Mouse (Mus musculus) CH12.LX (cell line): ENCODE results near the gene Ndufb8. TPM values are rescaled to one million over a fixed set of nuclear protein-coding genes. Genes with fewer than 3 reads are reported as not detected.

ENCODE experiments used
- DNase-seq: peaks from one replicate; pipeline ENCODE4 v3.0.0-alpha.2; 2013; ENCODE audit errors: extremely low read depth
- H3K27ac ChIP-seq: 2 replicates; pipeline ENCODE4 v1.5.1; 2012; ENCODE audit warnings: low read depth, mild to moderate bottlenecking, control low read depth, moderate library complexity; ENCODE audit not compliant: insufficient read depth
- H3K27me3 ChIP-seq: replicated peaks from 2 replicates; pipeline ENCODE3; 2012; ENCODE audit warnings: inconsistent platforms
- H3K36me3 ChIP-seq, 2 experiments: replicated peaks in 1 of 2; 2 replicates each; pipeline versions ENCODE3 to v1.6.1; 2012; ENCODE audit warnings: inconsistent platforms in 1 of 2, low read length in 1 of 2, mild to moderate bottlenecking in 1 of 2, mixed read lengths in 1 of 2, moderate library complexity in 1 of 2; ENCODE audit not compliant: control insufficient read depth in 1 of 2, insufficient read depth in 1 of 2
- H3K4me1 ChIP-seq, 2 experiments: 2 replicates each; pipeline ENCODE4 v1.6.1; 2012; ENCODE audit warnings: inconsistent platforms in 1 of 2, moderate library complexity in 1 of 2; ENCODE audit not compliant: insufficient read depth in 2 of 2, control insufficient read depth in 1 of 2
- H3K4me2 ChIP-seq: 2 replicates; pipeline ENCODE4 v1.6.1; 2012; ENCODE audit warnings: low read depth, mild to moderate bottlenecking, control low read depth; ENCODE audit not compliant: poor library complexity, insufficient read depth, severe bottlenecking
- H3K4me3 ChIP-seq, 3 experiments: fragments of 150-350 bp in 1 of 3; sonication (generic) in 1 of 3; replicated peaks in 1 of 3; 2 replicates each; pipeline versions ENCODE3 to v1.5.1; 2011 to 2012; ENCODE audit warnings: low read depth in 2 of 3, low read length in 2 of 3, mild to moderate bottlenecking in 2 of 3, moderate library complexity in 2 of 3, control low read depth in 1 of 3, improper control_type of control experiment in 1 of 3, inconsistent platforms in 1 of 3, mixed read lengths in 1 of 3; ENCODE audit not compliant: poor library complexity in 1 of 3
- H3K79me2 ChIP-seq: replicated peaks from 2 replicates; pipeline ENCODE4 v1.6.1; 2012; ENCODE audit warnings: mild to moderate bottlenecking, moderate library complexity; ENCODE audit not compliant: control insufficient read depth, poor library complexity, insufficient read depth, severe bottlenecking; ENCODE audit errors: extremely low read depth
- H3K9ac ChIP-seq: 2 replicates; pipeline ENCODE4 v1.6.1; 2012; ENCODE audit warnings: low read depth, mild to moderate bottlenecking, control low read depth, moderate library complexity; ENCODE audit not compliant: insufficient read depth
- H3K9me3 ChIP-seq: replicated peaks from 2 replicates; pipeline ENCODE3; 2012; ENCODE audit warnings: low read length, inconsistent platforms, mixed read lengths
- BHLHE40 ChIP-seq: IDR thresholded peaks from 2 replicates; pipeline ENCODE4 v1.6.1; 2011; ENCODE audit warnings: mild to moderate bottlenecking, low read depth, low read length, improper control_type of control experiment
- CHD1 ChIP-seq: IDR thresholded peaks from 2 replicates; pipeline ENCODE4 v1.6.1; 2012; ENCODE audit warnings: low read depth, low read length, improper control_type of control experiment, inconsistent platforms
- ELF1 ChIP-seq: IDR thresholded peaks from 2 replicates; pipeline ENCODE4 v1.6.1; 2014; ENCODE audit warnings: low read depth, mild to moderate bottlenecking, inconsistent platforms, low read length, improper control_type of control experiment
- EP300 ChIP-seq: IDR thresholded peaks from 2 replicates; pipeline ENCODE4 v1.6.1; 2011; ENCODE audit warnings: low read length, improper control_type of control experiment
- ETS1 ChIP-seq: conservative IDR thresholded peaks from 2 replicates; pipeline ENCODE4 v1.6.1; 2012; ENCODE audit warnings: low read depth, mild to moderate bottlenecking, inconsistent platforms, low read length, improper control_type of control experiment, moderate library complexity
- HCFC1 ChIP-seq: IDR thresholded peaks from 2 replicates; pipeline ENCODE4 v1.6.1; 2012; ENCODE audit warnings: low read depth, mild to moderate bottlenecking, inconsistent platforms, low read length, improper control_type of control experiment
- IRF4 ChIP-seq: IDR thresholded peaks from 2 replicates; pipeline ENCODE4 v1.6.1; 2014; ENCODE audit warnings: low read depth, mild to moderate bottlenecking, inconsistent platforms, low read length, improper control_type of control experiment
- MAFK ChIP-seq: IDR thresholded peaks from 2 replicates; pipeline ENCODE4 v1.6.1; 2011; ENCODE audit warnings: low read length, improper control_type of control experiment; ENCODE audit not compliant: insufficient replicate concordance
- MAX ChIP-seq: IDR thresholded peaks from 2 replicates; pipeline ENCODE4 v1.6.1; 2011; ENCODE audit warnings: low read length, improper control_type of control experiment
- MAZ ChIP-seq: IDR thresholded peaks from 2 replicates; pipeline ENCODE4 v1.6.1; 2012; ENCODE audit warnings: low read depth, mild to moderate bottlenecking, inconsistent platforms, low read length, improper control_type of control experiment, moderate library complexity
- MEF2A ChIP-seq: IDR thresholded peaks from 2 replicates; pipeline ENCODE4 v1.6.1; 2014; ENCODE audit warnings: low read depth, mild to moderate bottlenecking, inconsistent platforms, low read length, improper control_type of control experiment, borderline replicate concordance
- MXI1 ChIP-seq: IDR thresholded peaks from 2 replicates; pipeline ENCODE4 v1.6.1; 2011; ENCODE audit warnings: mild to moderate bottlenecking, low read depth, low read length, improper control_type of control experiment
- NELFE ChIP-seq: IDR thresholded peaks from 2 replicates; pipeline ENCODE4 v1.6.1; 2011; ENCODE audit warnings: low read depth, low read length, improper control_type of control experiment
- NRF1 ChIP-seq: IDR thresholded peaks from 2 replicates; pipeline ENCODE4 v1.6.1; 2014; ENCODE audit warnings: low read depth, mild to moderate bottlenecking, inconsistent platforms, low read length, improper control_type of control experiment, moderate library complexity
- POLR2A ChIP-seq: IDR thresholded peaks from 2 replicates; pipeline ENCODE4 v1.6.1; 2011; ENCODE audit warnings: low read depth, mild to moderate bottlenecking, improper control_type of control experiment, low read length
- POLR2AphosphoS2 ChIP-seq: IDR thresholded peaks from 2 replicates; pipeline ENCODE4 v1.6.1; 2011; ENCODE audit warnings: low read depth, low read length, improper control_type of control experiment
- RAD21 ChIP-seq: IDR thresholded peaks from 2 replicates; pipeline ENCODE4 v1.6.1; 2011; ENCODE audit warnings: low read depth, mild to moderate bottlenecking, low read length, improper control_type of control experiment, moderate library complexity
- RCOR1 ChIP-seq: conservative IDR thresholded peaks from 2 replicates; pipeline ENCODE4 v1.6.1; 2012; ENCODE audit warnings: low read depth, mild to moderate bottlenecking, inconsistent platforms, low read length, improper control_type of control experiment
- UBTF ChIP-seq: IDR thresholded peaks from 2 replicates; pipeline ENCODE4 v1.6.1; 2012; ENCODE audit warnings: low read depth, mild to moderate bottlenecking, inconsistent platforms, low read length, improper control_type of control experiment, moderate library complexity
- USF1 ChIP-seq: IDR thresholded peaks from 2 replicates; pipeline ENCODE4 v1.6.1; 2014; ENCODE audit warnings: low read depth, mild to moderate bottlenecking, inconsistent platforms, low read length, improper control_type of control experiment
- USF2 ChIP-seq: conservative IDR thresholded peaks from 2 replicates; pipeline ENCODE4 v1.6.1; 2011; ENCODE audit warnings: low read depth, low read length, improper control_type of control experiment
- ZKSCAN1 ChIP-seq: IDR thresholded peaks from 2 replicates; pipeline ENCODE4 v1.6.1; 2012; ENCODE audit warnings: low read depth, inconsistent platforms, low read length, improper control_type of control experiment, borderline replicate concordance
- ZNF384 ChIP-seq: IDR thresholded peaks from 2 replicates; pipeline ENCODE4 v1.6.1; 2012; ENCODE audit warnings: low read depth, low read length, improper control_type of control experiment, inconsistent platforms
- dilution Hi-C: fragments of 300-500 bp; cut with MboI; formaldehyde crosslinking; loops from 2 replicates; pipeline ENCODE4 v1.14.3; 2020; ENCODE audit warnings: low sequenced_read_pairs; ENCODE audit not compliant: extremely low pct_unique_long_range_greater_than_20kb, extremely low pct_ligation_motif_present
- in situ Hi-C: fragments of 300-500 bp; cut with MboI; formaldehyde crosslinking; loops from 3 replicates; pipeline ENCODE4 v1.14.3; 2019; ENCODE audit warnings: low sequenced_read_pairs, low pct_ligation_motif_present, low pct_unique_long_range_greater_than_20kb, mixed read lengths
- polyA plus RNA-seq: library from polyadenylated mRNA; unstranded; fragments of >175 nt; gene quantifications from 2 replicates; pipeline ENCODE4 v1.2.1, GENCODE M21; 2012; ENCODE audit warnings: low read depth; ENCODE audit not compliant: insufficient read length
- total RNA-seq, 2 experiments: library from RNA; depleted of rRNA; stranded (reverse); fragments of 300-350 nt in 1 of 2; fragments of >200 nt in 1 of 2; gene quantifications; 2 replicates each; pipeline ENCODE4 v1.2.3; 2012 to 2014

The Ndufb8 gene
- total and polyA plus RNA-seq, 3 experiments: 321 to 383 (median 354) TPM

- Histone ChIP-seq H3K4me2 (no peak overlapping the region), H3K36me3 (peaks cover 26 to 65% of the 10 kb centered on the region in 2 experiments), H3K9me3 (no peaks in the 10 kb centered on the region), H3K4me1 (peaks cover 5 to 26% of the 10 kb centered on the region in 2 experiments), H3K79me2 (no peaks in the 10 kb centered on the region), H3K4me3 (no peak overlapping the region), H3K9ac (no peak overlapping the region), H3K27me3 (no peaks in the 10 kb centered on the region), H3K27ac (no peak overlapping the region)
- TF ChIP-seq MAZ (no peak), ELF1 (no peak), RAD21 (no peak), POLR2A (no peak), USF2 (no peak), IRF4 (no peak), CHD1 (no peak), ZKSCAN1 (no peak), NRF1 (no peak)
- in situ Hi-C loops: loop anchor here (25.0 kb wide), 1 partner anchor 459 kb away; the partner anchor contains the start of genes Pdzd7 and Sfxn3
- DNase-seq: no peak
- dilution Hi-C loops: no loop called here
Measured at GRCm38 (mm10) chr19:44578038-44578437, 22.8 kb upstream of the Ndufb8 start.

GRCm38 (mm10) chr19:44576275-44576674, 21.0 kb upstream of the Ndufb8 start:
- H3K9me3 ChIP-seq: no peaks in the 10 kb centered on the region

GRCm38 (mm10) chr19:44567763-44568162, 12.5 kb upstream of the Ndufb8 start:
- DNase-seq: no peak
- Histone ChIP-seq H3K4me1 (peaks cover 4 to 19% of the 10 kb centered on the region in 2 experiments; a peak in 3 of 4 replicates), H3K36me3 (peaks cover 80 to 88% of the 10 kb centered on the region in 2 experiments), H3K27ac (no peak overlapping the region), H3K27me3 (no peaks in the 10 kb centered on the region), H3K4me3 (no peak overlapping the region), H3K4me2 (no peak overlapping the region), H3K79me2 (peaks cover 30% of the 10 kb centered on the region), H3K9ac (no peak overlapping the region), H3K9me3 (no peaks in the 10 kb centered on the region)
- TF ChIP-seq UBTF: no peak
- no peak for TF ChIP-seq MEF2A
- TF ChIP-seq NELFE: no peak
- no peak for TF ChIP-seq NRF1
- no peak for TF ChIP-seq MAZ
- no peak for TF ChIP-seq HCFC1
- TF ChIP-seq POLR2A: no peak
- TF ChIP-seq MAFK: no peak
- TF ChIP-seq CHD1: no peak
- no peak for TF ChIP-seq RCOR1
- TF ChIP-seq POLR2AphosphoS2: no peak
- no peak for TF ChIP-seq ETS1
- no peak for TF ChIP-seq MAX
- no peak for TF ChIP-seq BHLHE40
- no peak for TF ChIP-seq RAD21
- no peak for TF ChIP-seq USF1
- TF ChIP-seq USF2: no peak
- TF ChIP-seq EP300: no peak
- TF ChIP-seq ZNF384: no peak
- no peak for TF ChIP-seq ELF1
- in situ Hi-C loops (no loop called here), dilution Hi-C loops (no loop called here)

More at GRCm38 (mm10) chr19:44576275-44576674, 21.0 kb upstream of the Ndufb8 start:
- no peak overlapping the region for H3K27ac ChIP-seq
- DNase-seq: no peak
- no peaks in the 10 kb centered on the region for H3K27me3 ChIP-seq
- H3K9ac ChIP-seq: no peak overlapping the region
- peaks cover 0 to 11% of the 10 kb centered on the region in 2 experiments; a peak in 2 of 4 replicates for H3K4me1 ChIP-seq
- no peak overlapping the region for H3K4me2 ChIP-seq
- no peak for TF ChIP-seq ZNF384
- TF ChIP-seq MXI1: no peak
- no peak for TF ChIP-seq POLR2AphosphoS2
- no peak for TF ChIP-seq MAX
- no peak for TF ChIP-seq ZKSCAN1
- no peak for TF ChIP-seq RCOR1
- TF ChIP-seq POLR2A: no peak
- no peak for TF ChIP-seq UBTF
- H3K4me3 ChIP-seq: no peak overlapping the region
- H3K36me3 ChIP-seq: peaks cover 44 to 82% of the 10 kb centered on the region in 2 experiments
- in situ Hi-C loops (loop anchor here (25.0 kb wide), 1 partner anchor 461 kb away; the partner anchor contains the start of genes Pdzd7 and Sfxn3), dilution Hi-C loops (no loop called here)
- no peaks in the 10 kb centered on the region for H3K79me2 ChIP-seq
